Mouse (Mus musculus) CH12.LX (cell line): ENCODE data around the gene Hoxd11. TPM values are rescaled to one million over a fixed set of nuclear protein-coding genes. Genes with fewer than 3 reads are reported as not detected.

Experiments used
- DNase-seq: peaks from one replicate; pipeline ENCODE4 v3.0.0-alpha.2; 2013; ENCODE audit errors: extremely low read depth
- H3K27ac ChIP-seq: 2 replicates; pipeline ENCODE4 v1.5.1; 2012; ENCODE audit warnings: low read depth, mild to moderate bottlenecking, control low read depth, moderate library complexity; ENCODE audit not compliant: insufficient read depth
- H3K27me3 ChIP-seq: replicated peaks from 2 replicates; pipeline ENCODE3; 2012; ENCODE audit warnings: inconsistent platforms
- H3K36me3 ChIP-seq, 2 experiments: replicated peaks in 1 of 2; 2 replicates each; pipeline versions ENCODE3 to v1.6.1; 2012; ENCODE audit warnings: inconsistent platforms in 1 of 2, low read length in 1 of 2, mild to moderate bottlenecking in 1 of 2, mixed read lengths in 1 of 2, moderate library complexity in 1 of 2; ENCODE audit not compliant: control insufficient read depth in 1 of 2, insufficient read depth in 1 of 2
- H3K4me1 ChIP-seq, 2 experiments: 2 replicates each; pipeline ENCODE4 v1.6.1; 2012; ENCODE audit warnings: inconsistent platforms in 1 of 2, moderate library complexity in 1 of 2; ENCODE audit not compliant: insufficient read depth in 2 of 2, control insufficient read depth in 1 of 2
- H3K4me2 ChIP-seq: 2 replicates; pipeline ENCODE4 v1.6.1; 2012; ENCODE audit warnings: low read depth, mild to moderate bottlenecking, control low read depth; ENCODE audit not compliant: poor library complexity, insufficient read depth, severe bottlenecking
- H3K4me3 ChIP-seq, 3 experiments: fragments of 150-350 bp in 1 of 3; sonication (generic) in 1 of 3; replicated peaks in 1 of 3; 2 replicates each; pipeline versions ENCODE3 to v1.5.1; 2011 to 2012; ENCODE audit warnings: low read depth in 2 of 3, low read length in 2 of 3, mild to moderate bottlenecking in 2 of 3, moderate library complexity in 2 of 3, control low read depth in 1 of 3, improper control_type of control experiment in 1 of 3, inconsistent platforms in 1 of 3, mixed read lengths in 1 of 3; ENCODE audit not compliant: poor library complexity in 1 of 3
- H3K79me2 ChIP-seq: replicated peaks from 2 replicates; pipeline ENCODE4 v1.6.1; 2012; ENCODE audit warnings: mild to moderate bottlenecking, moderate library complexity; ENCODE audit not compliant: control insufficient read depth, poor library complexity, insufficient read depth, severe bottlenecking; ENCODE audit errors: extremely low read depth
- H3K9ac ChIP-seq: 2 replicates; pipeline ENCODE4 v1.6.1; 2012; ENCODE audit warnings: low read depth, mild to moderate bottlenecking, control low read depth, moderate library complexity; ENCODE audit not compliant: insufficient read depth
- H3K9me3 ChIP-seq: replicated peaks from 2 replicates; pipeline ENCODE3; 2012; ENCODE audit warnings: low read length, inconsistent platforms, mixed read lengths
- CHD1 ChIP-seq: IDR thresholded peaks from 2 replicates; pipeline ENCODE4 v1.6.1; 2012; ENCODE audit warnings: low read depth, low read length, improper control_type of control experiment, inconsistent platforms
- CHD2 ChIP-seq: IDR thresholded peaks from 2 replicates; pipeline ENCODE4 v1.6.1; 2011; ENCODE audit warnings: low read length, improper control_type of control experiment
- GABPA ChIP-seq: IDR thresholded peaks from 2 replicates; pipeline ENCODE4 v1.6.1; 2012; ENCODE audit warnings: low read depth, low read length, improper control_type of control experiment, inconsistent platforms; ENCODE audit not compliant: insufficient replicate concordance
- IRF4 ChIP-seq: IDR thresholded peaks from 2 replicates; pipeline ENCODE4 v1.6.1; 2014; ENCODE audit warnings: low read depth, mild to moderate bottlenecking, inconsistent platforms, low read length, improper control_type of control experiment
- JUND ChIP-seq: conservative IDR thresholded peaks from 2 replicates; pipeline ENCODE4 v1.6.1; 2011; ENCODE audit warnings: low read depth, low read length, improper control_type of control experiment
- MAFK ChIP-seq: IDR thresholded peaks from 2 replicates; pipeline ENCODE4 v1.6.1; 2011; ENCODE audit warnings: low read length, improper control_type of control experiment; ENCODE audit not compliant: insufficient replicate concordance
- MAX ChIP-seq: IDR thresholded peaks from 2 replicates; pipeline ENCODE4 v1.6.1; 2011; ENCODE audit warnings: low read length, improper control_type of control experiment
- MAZ ChIP-seq: IDR thresholded peaks from 2 replicates; pipeline ENCODE4 v1.6.1; 2012; ENCODE audit warnings: low read depth, mild to moderate bottlenecking, inconsistent platforms, low read length, improper control_type of control experiment, moderate library complexity
- MEF2A ChIP-seq: IDR thresholded peaks from 2 replicates; pipeline ENCODE4 v1.6.1; 2014; ENCODE audit warnings: low read depth, mild to moderate bottlenecking, inconsistent platforms, low read length, improper control_type of control experiment, borderline replicate concordance
- MYC ChIP-seq: IDR thresholded peaks from 2 replicates; pipeline ENCODE4 v1.6.1; 2011; ENCODE audit warnings: low read depth, mild to moderate bottlenecking, improper control_type of control experiment, low read length
- NELFE ChIP-seq: IDR thresholded peaks from 2 replicates; pipeline ENCODE4 v1.6.1; 2011; ENCODE audit warnings: low read depth, low read length, improper control_type of control experiment
- POLR2AphosphoS2 ChIP-seq: IDR thresholded peaks from 2 replicates; pipeline ENCODE4 v1.6.1; 2011; ENCODE audit warnings: low read depth, low read length, improper control_type of control experiment
- RCOR1 ChIP-seq: conservative IDR thresholded peaks from 2 replicates; pipeline ENCODE4 v1.6.1; 2012; ENCODE audit warnings: low read depth, mild to moderate bottlenecking, inconsistent platforms, low read length, improper control_type of control experiment
- SMC3 ChIP-seq: IDR thresholded peaks from 2 replicates; pipeline ENCODE4 v1.6.1; 2011; ENCODE audit warnings: low read depth, low read length, improper control_type of control experiment
- TBP ChIP-seq: conservative IDR thresholded peaks from 2 replicates; pipeline ENCODE4 v1.6.1; 2011; ENCODE audit warnings: low read depth, low read length, improper control_type of control experiment
- TCF12 ChIP-seq: IDR thresholded peaks from 2 replicates; pipeline ENCODE4 v1.6.1; 2014; ENCODE audit warnings: low read depth, mild to moderate bottlenecking, inconsistent platforms, low read length, improper control_type of control experiment
- UBTF ChIP-seq: IDR thresholded peaks from 2 replicates; pipeline ENCODE4 v1.6.1; 2012; ENCODE audit warnings: low read depth, mild to moderate bottlenecking, inconsistent platforms, low read length, improper control_type of control experiment, moderate library complexity
- USF2 ChIP-seq: conservative IDR thresholded peaks from 2 replicates; pipeline ENCODE4 v1.6.1; 2011; ENCODE audit warnings: low read depth, low read length, improper control_type of control experiment
- ZC3H11A ChIP-seq: IDR thresholded peaks from 2 replicates; pipeline ENCODE4 v1.6.1; 2012; ENCODE audit warnings: low read depth, mild to moderate bottlenecking, inconsistent platforms, low read length, improper control_type of control experiment
- ZMIZ1 ChIP-seq: IDR thresholded peaks from 2 replicates; pipeline ENCODE4 v1.6.1; 2012; ENCODE audit warnings: low read depth, mild to moderate bottlenecking, inconsistent platforms, low read length, improper control_type of control experiment
- ZNF384 ChIP-seq: IDR thresholded peaks from 2 replicates; pipeline ENCODE4 v1.6.1; 2012; ENCODE audit warnings: low read depth, low read length, improper control_type of control experiment, inconsistent platforms
- dilution Hi-C: fragments of 300-500 bp; cut with MboI; formaldehyde crosslinking; loops from 2 replicates; pipeline ENCODE4 v1.14.3; 2020; ENCODE audit warnings: low sequenced_read_pairs; ENCODE audit not compliant: extremely low pct_unique_long_range_greater_than_20kb, extremely low pct_ligation_motif_present
- in situ Hi-C: fragments of 300-500 bp; cut with MboI; formaldehyde crosslinking; loops from 3 replicates; pipeline ENCODE4 v1.14.3; 2019; ENCODE audit warnings: low sequenced_read_pairs, low pct_ligation_motif_present, low pct_unique_long_range_greater_than_20kb, mixed read lengths
- polyA plus RNA-seq: library from polyadenylated mRNA; unstranded; fragments of >175 nt; gene quantifications from 2 replicates; pipeline ENCODE4 v1.2.1, GENCODE M21; 2012; ENCODE audit warnings: low read depth; ENCODE audit not compliant: insufficient read length
- total RNA-seq, 2 experiments: library from RNA; depleted of rRNA; stranded (reverse); fragments of 300-350 nt in 1 of 2; fragments of >200 nt in 1 of 2; gene quantifications; 2 replicates each; pipeline ENCODE4 v1.2.3; 2012 to 2014

Hoxd11 gene
- total and polyA plus RNA-seq, 3 experiments = not detected

DNA sequence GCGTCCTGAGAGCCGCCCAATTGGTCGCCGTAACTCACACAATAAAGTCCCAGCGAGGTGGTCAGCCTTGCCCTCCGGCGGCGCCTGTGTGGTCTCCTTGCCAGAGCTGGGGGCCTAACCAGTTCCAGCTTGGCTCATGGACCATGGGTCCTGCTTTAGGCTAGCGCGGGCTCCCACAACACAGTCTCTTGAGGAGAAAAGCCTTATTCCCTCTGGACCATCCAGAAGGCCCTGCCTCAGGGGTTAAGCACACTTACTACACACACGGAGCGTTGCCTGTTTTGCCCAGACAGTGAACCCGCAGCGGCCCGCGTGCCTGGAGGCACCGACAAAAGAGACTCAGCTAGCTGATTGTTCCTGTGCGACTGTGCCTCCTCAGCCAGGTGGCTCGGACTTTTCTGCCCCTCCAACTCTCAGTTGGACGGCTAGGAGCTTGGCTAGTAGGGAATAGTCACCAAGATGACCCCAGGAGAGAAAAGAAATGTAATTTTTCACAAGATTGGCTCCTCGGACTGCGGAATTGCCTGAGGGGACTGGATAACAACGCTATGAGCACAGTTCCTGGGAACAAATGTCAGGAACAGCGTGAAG, 5.4 kb upstream of the Hoxd11 start:
- H3K4me1 ChIP-seq = 0 out of 4 replicates have a peak, but pooled peaks cover 0 to 5% of the 10 kb centered on the region in 2 experiments
- dilution Hi-C loops = no loop called here
- in situ Hi-C loops = loop anchor here (25.0 kb wide), 1 partner anchor 1087 kb away; the partner anchor contains the start of gene Chrna1
- H3K4me3 ChIP-seq = no peak overlapping the region
- H3K36me3 ChIP-seq = no peaks in the 10 kb centered on the region
- H3K27me3 ChIP-seq = no peaks in the 10 kb centered on the region
- no peak overlapping the region for H3K4me2 ChIP-seq
- TF ChIP-seq JUND (no peak), CHD2 (no peak), TBP (no peak), SMC3 (no peak), GABPA (no peak), CHD1 (no peak), ZMIZ1 (no peak), MAX (no peak), MAZ (no peak), IRF4 (no peak), RCOR1 (no peak), ZNF384 (no peak)
- H3K9me3 ChIP-seq = no peaks in the 10 kb centered on the region
- no peak for DNase-seq
- no peak overlapping the region for H3K9ac ChIP-seq
- H3K27ac ChIP-seq = no peak overlapping the region
- no peaks in the 10 kb centered on the region for H3K79me2 ChIP-seq

DNA sequence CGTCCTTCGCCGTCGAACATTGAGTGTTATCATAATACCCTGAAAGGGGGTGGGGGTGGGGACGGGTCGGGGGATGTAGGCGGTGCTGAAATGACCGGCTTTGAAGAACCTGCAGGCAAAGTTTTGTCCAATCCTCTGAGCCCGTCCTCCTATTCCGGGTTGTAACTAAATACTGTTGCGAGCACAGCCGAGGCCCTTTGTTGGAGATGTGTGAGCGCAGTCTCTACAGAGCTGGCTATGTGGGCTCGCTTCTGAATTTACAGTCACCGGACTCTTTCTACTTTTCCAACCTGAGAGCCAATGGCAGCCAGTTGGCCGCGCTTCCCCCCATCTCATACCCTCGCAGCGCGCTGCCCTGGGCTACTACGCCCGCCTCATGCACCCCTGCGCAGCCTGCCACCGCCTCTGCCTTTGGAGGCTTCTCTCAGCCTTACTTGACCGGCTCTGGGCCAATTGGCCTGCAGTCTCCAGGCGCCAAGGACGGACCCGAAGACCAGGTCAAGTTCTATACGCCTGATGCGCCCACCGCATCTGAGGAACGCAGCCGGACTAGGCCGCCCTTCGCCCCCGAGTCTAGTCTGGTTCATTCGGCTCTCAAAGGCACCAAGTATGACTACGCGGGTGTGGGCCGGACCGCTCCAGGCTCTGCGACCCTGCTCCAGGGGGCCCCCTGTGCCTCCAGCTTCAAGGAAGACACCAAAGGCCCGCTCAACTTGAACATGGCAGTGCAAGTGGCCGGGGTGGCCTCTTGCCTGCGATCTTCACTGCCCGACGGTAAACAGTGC, 4.3 kb upstream of the Hoxd11 start, which contains the start of gene Hoxd12:
TSS of gene Hoxd12 (plus strand) at position 133 of the 785 bp plus-strand sequence.
- H3K4me2 ChIP-seq = no peak within 1 kb of the TSS
- no peak within 1 kb of the TSS for H3K9ac ChIP-seq
- H3K27me3 ChIP-seq = no peaks in the 10 kb centered on the region
- dilution Hi-C loops (no loop called here), in situ Hi-C loops (loop anchor here (25.0 kb wide), 2 partner anchors 637 to 1088 kb away; partner anchors contain the start of gene Chrna1)
- H3K27ac ChIP-seq = no peak within 1 kb of the TSS
- no peak within 1 kb of the TSS for H3K4me3 ChIP-seq
- H3K9me3 ChIP-seq = peaks cover 5% of the 10 kb centered on the region
- H3K36me3 ChIP-seq = no peaks in the 10 kb centered on the region
- 0 out of 4 replicates have a peak, but pooled peaks cover 0 to 5% of the 10 kb centered on the region in 2 experiments for H3K4me1 ChIP-seq
- no peaks in the 10 kb centered on the region for H3K79me2 ChIP-seq
- DNase-seq = no peak
- TF ChIP-seq TCF12 = no peak
- TF ChIP-seq ZC3H11A = no peak
- TF ChIP-seq NELFE = no peak
- TF ChIP-seq MYC = no peak
- TF ChIP-seq USF2 = no peak
- no peak for TF ChIP-seq POLR2AphosphoS2
- TF ChIP-seq MAX = no peak
- TF ChIP-seq RCOR1 = no peak
- no peak for TF ChIP-seq GABPA
- no peak for TF ChIP-seq UBTF
- TF ChIP-seq MEF2A = no peak
- no peak for TF ChIP-seq JUND
- no peak for TF ChIP-seq MAFK
- no peak for TF ChIP-seq ZMIZ1
